Mouse (Mus musculus) kidney, embryonic 15.5 days (tissue): ENCODE measurements around the gene Ccdc9. TPM values are rescaled to one million over a fixed set of nuclear protein-coding genes. Genes with fewer than 3 reads are reported as not detected.

Experiments used
- ATAC-seq: fragments of 200-750 bp; cut with Nextera tagmentation; replicated peaks from 2 replicates; pipeline ENCODE4 v1.8.0; 2017; ENCODE audit warnings: moderate TSS enrichment; ENCODE audit not compliant: low FRiP score
- H3K27ac ChIP-seq: fragments of 300-500 bp; sonication (generic); 2 replicates; pipeline ENCODE4 v1.5.1; 2015; ENCODE audit warnings: mild to moderate bottlenecking, inconsistent platforms
- H3K27me3 ChIP-seq: fragments of 300-500 bp; sonication (generic); 2 replicates; pipeline ENCODE4 v1.6.1; 2015; ENCODE audit warnings: inconsistent platforms
- H3K36me3 ChIP-seq: fragments of 300-500 bp; sonication (generic); 2 replicates; pipeline ENCODE4 v1.6.1; 2015; ENCODE audit warnings: inconsistent platforms
- H3K4me1 ChIP-seq: fragments of 300-500 bp; sonication (generic); 2 replicates; pipeline ENCODE4 v1.6.1; 2015; ENCODE audit warnings: inconsistent platforms
- H3K4me2 ChIP-seq: fragments of 300-500 bp; sonication (generic); 2 replicates; pipeline ENCODE4 v1.6.1; 2015; ENCODE audit warnings: moderate library complexity, mild to moderate bottlenecking, inconsistent platforms
- H3K4me3 ChIP-seq: fragments of 300-500 bp; sonication (generic); replicated peaks from 2 replicates; pipeline ENCODE4 v1.5.1; 2015; ENCODE audit warnings: mild to moderate bottlenecking, inconsistent platforms
- H3K9ac ChIP-seq: fragments of 300-500 bp; sonication (generic); 2 replicates; pipeline ENCODE4 v1.6.1; 2015; ENCODE audit warnings: mild to moderate bottlenecking, inconsistent platforms
- H3K9me3 ChIP-seq: fragments of 300-500 bp; sonication (generic); replicated peaks from 2 replicates; pipeline ENCODE4 v1.6.1; 2016; ENCODE audit warnings: inconsistent platforms
- WGBS: fragments of 180-500 bp; shearing (Covaris S2); methylation state at CpG from one replicate; pipeline ENCODE4 v1.1.7; 2015; ENCODE audit warnings: mixed read lengths; 5-methylcytosine and 5-hydroxymethylcytosine counted together
- polyA plus RNA-seq: library from polyadenylated mRNA; unstranded; fragments of >200 nt; fragmentation: Nextera tagmentation; extraction: Ambion mirVana; gene quantifications from 2 replicates; pipeline ENCODE4 v1.2.1, GENCODE M21; 2015

The Ccdc9 gene
- polyA plus RNA-seq, result 28.9 and 33.0 TPM in 2 replicates

DNA sequence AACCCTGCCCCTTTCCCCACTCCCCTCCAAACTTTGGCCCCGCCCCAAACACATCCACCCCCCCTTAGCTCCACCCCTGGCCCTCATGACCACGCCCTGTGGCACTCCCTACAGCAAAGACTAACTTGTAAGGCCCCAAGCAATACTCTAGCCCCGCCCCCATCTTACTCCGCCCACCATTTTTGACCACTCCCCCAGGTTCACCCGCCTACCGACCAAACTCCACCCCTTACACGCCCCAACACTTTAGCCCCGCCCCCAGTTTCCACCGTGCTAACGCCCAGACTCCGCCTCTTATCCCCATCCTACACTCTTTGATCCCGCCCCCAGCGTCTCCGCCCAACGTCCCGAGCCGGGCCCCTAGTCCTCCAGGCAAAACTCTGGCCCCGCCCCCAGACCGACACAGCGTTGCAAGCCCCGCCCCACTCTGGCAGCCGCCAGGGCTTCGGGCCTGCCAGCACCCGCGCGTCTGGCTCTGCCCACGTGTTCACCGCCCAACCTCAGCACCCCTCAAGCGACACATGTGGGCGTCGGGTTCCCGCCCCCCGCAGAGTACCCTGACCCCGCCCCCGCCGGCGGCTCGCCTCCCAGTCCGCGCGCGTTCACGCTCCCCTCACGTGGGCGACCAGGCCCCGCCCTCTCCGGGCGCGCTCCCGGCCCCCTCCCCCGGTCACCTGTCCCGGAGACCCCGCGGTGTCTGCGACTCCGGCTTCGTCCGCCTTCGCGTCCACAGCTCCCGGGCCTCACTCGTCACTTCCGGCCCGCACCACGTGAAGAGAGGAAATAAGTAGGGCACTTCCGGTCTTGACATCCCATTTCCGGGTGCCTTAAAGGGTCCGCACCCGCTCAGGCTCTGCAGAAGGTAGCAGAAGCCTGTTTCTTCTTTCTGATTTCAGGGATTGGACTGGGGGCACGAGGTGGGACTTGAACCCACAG is at the start of gene Ccdc9:
Gene Ccdc9, minus strand, starts transcription at position 770 of the 936 bp plus-strand sequence.
- Histone ChIP-seq H3K27ac (peak within 1 kb of the TSS; percentile 99), H3K36me3 (peaks cover 33% of the 10 kb centered on the region), H3K9me3 (no peaks in the 10 kb centered on the region), H3K27me3 (no peaks in the 10 kb centered on the region), H3K4me2 (peak within 1 kb of the TSS; percentile 71), H3K4me1 (peaks cover 17% of the 10 kb centered on the region), H3K9ac (peak within 1 kb of the TSS; percentile 81), H3K4me3 (peak within 1 kb of the TSS; percentile 79)
- ATAC-seq, result peak; percentile 90
- 1% methylated on average over 67 of the region's 70 CpGs for WGBS

DNA sequence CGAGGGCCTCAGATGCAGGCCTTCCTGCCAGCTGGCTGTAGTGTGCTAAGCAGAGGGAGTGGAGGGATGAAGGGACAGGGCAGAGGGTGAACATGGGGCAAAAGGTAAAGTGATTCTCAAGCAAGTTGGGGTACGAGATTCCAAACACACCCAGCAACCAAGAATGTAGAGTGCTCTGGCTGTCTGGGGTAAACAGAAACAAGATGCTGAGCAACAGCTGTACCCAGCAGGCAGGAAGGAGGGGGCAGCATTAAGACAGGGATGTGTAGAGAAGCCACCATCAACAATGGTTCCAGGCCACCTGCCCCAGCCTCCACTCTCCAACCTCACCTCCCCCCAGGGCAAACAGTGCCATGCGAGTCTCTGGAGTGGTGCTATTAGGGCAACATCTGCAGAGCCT is 42.6 kb upstream of the Ccdc9 start:
- Histone ChIP-seq H3K27me3 (no peaks in the 10 kb centered on the region), H3K36me3 (peaks cover 90% of the 10 kb centered on the region), H3K9ac (no peak overlapping the region), H3K9me3 (no peaks in the 10 kb centered on the region), H3K4me2 (no peak overlapping the region), H3K4me3 (no peak overlapping the region), H3K4me1 (peaks cover 9% of the 10 kb centered on the region), H3K27ac (no peak overlapping the region)
- no peak for ATAC-seq
- 66% methylated on average over 3 of the region's 3 CpGs for WGBS

DNA sequence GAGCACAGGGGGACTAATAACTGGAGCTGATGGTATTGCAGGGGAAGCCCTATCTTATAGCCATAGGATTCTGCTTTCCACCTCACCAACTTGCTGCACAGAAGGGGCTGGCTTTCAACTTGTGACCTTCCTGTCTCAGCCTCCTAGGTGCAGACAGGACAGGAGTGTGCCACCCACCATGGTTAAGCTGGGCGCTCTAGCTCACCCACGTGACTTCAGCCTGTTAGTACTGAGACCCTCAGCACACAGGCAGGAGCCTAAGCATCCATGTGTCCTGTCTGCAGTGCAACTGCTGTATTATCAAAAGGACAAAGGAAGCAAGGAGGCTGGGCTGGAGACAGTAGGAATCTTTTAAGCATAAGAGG is 40.0 kb upstream of the Ccdc9 start:
- Histone ChIP-seq H3K4me3 (no peak overlapping the region), H3K4me1 (peaks cover 9% of the 10 kb centered on the region), H3K9ac (no peak overlapping the region), H3K36me3 (peaks cover 71% of the 10 kb centered on the region), H3K4me2 (no peak overlapping the region), H3K27me3 (no peaks in the 10 kb centered on the region), H3K9me3 (no peaks in the 10 kb centered on the region), H3K27ac (peak overlapping the region; percentile 84; the same call in 1 of the 2 replicates)
- 91% methylated on average over 2 of the region's 2 CpGs for WGBS
- peak; percentile 27; the same call in 1 of the 2 replicates for ATAC-seq

DNA sequence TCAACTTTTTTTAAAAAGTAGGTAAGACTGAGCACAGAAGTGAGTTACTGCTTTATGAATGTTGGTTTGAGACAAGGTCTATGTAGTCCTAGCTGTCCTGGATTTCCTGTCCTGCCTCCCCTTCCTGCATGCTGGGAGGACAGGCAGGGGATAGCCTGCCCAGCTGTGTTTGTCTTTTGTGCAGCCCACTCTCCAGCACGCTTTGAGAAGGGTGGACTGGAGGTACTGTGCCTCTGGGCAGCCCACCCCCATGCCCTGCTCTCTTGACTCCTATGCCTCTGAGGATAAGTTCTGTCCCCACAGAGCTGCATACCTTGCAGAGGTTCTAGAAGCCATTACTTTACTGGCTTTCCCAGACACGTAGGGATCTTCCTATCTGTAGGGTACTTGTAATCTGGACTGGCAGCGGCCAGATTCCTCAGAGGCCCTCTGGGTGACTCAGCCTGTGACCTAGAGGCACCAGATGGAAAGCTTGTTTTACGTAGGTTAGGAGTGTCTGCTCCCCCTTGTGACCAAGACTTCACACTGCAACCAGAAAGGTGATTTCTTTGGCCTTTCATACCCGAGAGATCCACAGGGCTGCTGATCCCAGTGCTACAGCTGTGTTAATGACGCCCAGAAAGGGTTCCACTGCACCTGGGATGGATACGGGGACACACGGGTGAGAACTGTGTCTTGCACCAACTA is 39.5 kb upstream of the Ccdc9 start:
- ATAC-seq, result peak; percentile 73
- peaks cover 66% of the 10 kb centered on the region for H3K36me3 ChIP-seq
- no peaks in the 10 kb centered on the region for H3K9me3 ChIP-seq
- no peak overlapping the region for H3K4me3 ChIP-seq
- peaks cover 9% of the 10 kb centered on the region for H3K4me1 ChIP-seq
- no peak overlapping the region for H3K4me2 ChIP-seq
- peak overlapping the region; percentile 84 for H3K27ac ChIP-seq
- 24% methylated on average over 8 of the region's 8 CpGs for WGBS
- H3K9ac ChIP-seq, result no peak overlapping the region
- no peaks in the 10 kb centered on the region for H3K27me3 ChIP-seq

DNA sequence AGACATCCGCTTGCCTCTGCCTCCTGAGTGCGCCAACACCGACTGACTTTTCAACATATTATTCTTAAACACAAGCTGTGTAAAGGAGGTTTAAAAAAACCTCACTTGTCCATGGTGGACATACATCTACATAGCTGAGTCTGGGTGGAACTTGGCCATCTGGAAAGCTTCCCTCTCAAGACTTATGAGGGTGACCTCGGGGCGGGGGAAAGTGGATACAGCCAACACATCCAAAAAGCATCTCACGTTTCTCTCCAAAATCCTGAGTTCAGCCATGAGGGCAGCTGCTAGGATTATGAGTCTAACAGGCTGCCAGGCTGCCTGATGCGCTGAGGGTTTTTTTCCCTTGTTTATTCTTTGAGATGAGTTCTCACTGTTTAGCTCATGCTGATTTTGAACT is 38.1 kb upstream of the Ccdc9 start:
- Histone ChIP-seq H3K9me3 (no peaks in the 10 kb centered on the region), H3K27me3 (no peaks in the 10 kb centered on the region), H3K4me3 (no peak overlapping the region), H3K27ac (no peak overlapping the region), H3K4me2 (no peak overlapping the region), H3K36me3 (peaks cover 56% of the 10 kb centered on the region), H3K4me1 (peaks cover 9% of the 10 kb centered on the region), H3K9ac (no peak overlapping the region)
- no peak for ATAC-seq
- WGBS, result 57% methylated on average over 7 of the region's 7 CpGs

DNA sequence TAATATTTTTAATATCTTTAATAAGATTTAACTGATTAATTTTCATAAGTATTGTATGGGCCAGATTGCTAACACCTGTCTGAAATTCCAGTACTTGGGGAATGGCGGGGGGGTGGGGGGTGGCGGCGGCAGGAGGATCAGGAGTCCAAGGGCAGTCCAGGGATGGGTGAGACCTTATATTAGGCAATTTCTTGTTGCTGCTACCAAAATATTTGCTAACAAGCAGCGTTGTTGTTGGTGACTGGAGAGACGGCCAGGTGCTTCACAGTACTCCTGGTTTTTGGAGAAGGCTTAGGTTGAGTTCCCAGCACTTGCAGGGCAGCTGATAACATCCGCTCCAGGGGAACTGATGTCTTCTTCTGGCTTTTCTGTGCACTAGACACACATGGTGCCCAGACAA is 33.9 kb upstream of the Ccdc9 start:
- H3K27ac ChIP-seq, result no peak overlapping the region
- no peak overlapping the region for H3K4me3 ChIP-seq
- ATAC-seq, result no peak
- peaks cover 8% of the 10 kb centered on the region for H3K4me1 ChIP-seq
- H3K36me3 ChIP-seq, result peaks cover 35% of the 10 kb centered on the region
- H3K9ac ChIP-seq, result no peak overlapping the region
- no peaks in the 10 kb centered on the region for H3K9me3 ChIP-seq
- 85% methylated on average over 6 of the region's 6 CpGs for WGBS
- H3K27me3 ChIP-seq, result no peaks in the 10 kb centered on the region
- H3K4me2 ChIP-seq, result no peak overlapping the region

DNA sequence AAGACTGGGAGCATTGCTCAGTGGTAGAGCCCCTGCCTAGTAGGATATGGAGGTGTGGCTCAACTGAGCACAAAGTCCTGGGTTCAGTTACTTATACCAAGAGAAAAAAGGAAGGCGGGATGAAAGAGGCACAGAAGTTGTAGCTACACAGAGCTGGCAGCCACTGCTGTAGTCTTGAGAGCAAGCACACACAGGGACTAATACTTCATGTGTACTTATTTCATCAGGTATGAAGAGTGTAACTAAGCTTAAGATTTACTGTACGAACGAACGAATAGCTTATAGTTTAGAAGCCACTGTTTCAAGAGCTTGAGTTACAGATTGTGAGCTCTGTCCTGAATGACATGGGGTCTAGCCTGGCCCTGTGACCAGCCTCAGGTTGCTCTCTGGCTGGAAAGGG is 32.6 kb upstream of the Ccdc9 start:
- Histone ChIP-seq H3K36me3 (peaks cover 28% of the 10 kb centered on the region), H3K4me3 (no peak overlapping the region), H3K27me3 (no peaks in the 10 kb centered on the region), H3K4me1 (peaks cover 15% of the 10 kb centered on the region), H3K4me2 (no peak overlapping the region), H3K9ac (no peak overlapping the region), H3K9me3 (no peaks in the 10 kb centered on the region), H3K27ac (no peak overlapping the region)
- 88% methylated on average over 4 of the region's 4 CpGs for WGBS
- no peak for ATAC-seq

DNA sequence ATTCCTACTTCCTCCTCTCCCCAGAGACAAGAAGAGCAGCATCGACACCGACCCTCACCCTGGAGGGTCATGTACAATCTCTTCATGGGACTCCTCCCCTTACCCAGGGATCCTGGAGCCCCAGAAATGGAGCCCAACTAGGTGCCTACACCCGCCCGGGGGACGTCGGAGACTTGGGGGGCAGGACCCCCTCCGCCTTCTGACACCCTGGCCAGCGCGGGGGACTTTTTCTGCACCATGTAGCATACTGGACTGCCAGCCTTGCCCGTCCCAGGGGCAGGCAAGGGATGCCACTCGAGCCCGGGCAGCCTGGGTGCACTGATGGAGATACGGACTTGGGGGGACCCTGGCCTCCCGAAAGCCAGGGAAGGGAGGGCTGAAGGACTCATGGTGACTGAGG is 30.5 kb upstream of the Ccdc9 start:
- Histone ChIP-seq H3K9me3 (no peaks in the 10 kb centered on the region), H3K27me3 (no peaks in the 10 kb centered on the region), H3K27ac (no peak overlapping the region), H3K4me1 (peaks cover 34% of the 10 kb centered on the region), H3K4me3 (no peak overlapping the region), H3K36me3 (peaks cover 21% of the 10 kb centered on the region), H3K4me2 (no peak overlapping the region), H3K9ac (no peak overlapping the region)
- ATAC-seq, result no peak
- 89% methylated on average over 14 of the region's 14 CpGs for WGBS

DNA sequence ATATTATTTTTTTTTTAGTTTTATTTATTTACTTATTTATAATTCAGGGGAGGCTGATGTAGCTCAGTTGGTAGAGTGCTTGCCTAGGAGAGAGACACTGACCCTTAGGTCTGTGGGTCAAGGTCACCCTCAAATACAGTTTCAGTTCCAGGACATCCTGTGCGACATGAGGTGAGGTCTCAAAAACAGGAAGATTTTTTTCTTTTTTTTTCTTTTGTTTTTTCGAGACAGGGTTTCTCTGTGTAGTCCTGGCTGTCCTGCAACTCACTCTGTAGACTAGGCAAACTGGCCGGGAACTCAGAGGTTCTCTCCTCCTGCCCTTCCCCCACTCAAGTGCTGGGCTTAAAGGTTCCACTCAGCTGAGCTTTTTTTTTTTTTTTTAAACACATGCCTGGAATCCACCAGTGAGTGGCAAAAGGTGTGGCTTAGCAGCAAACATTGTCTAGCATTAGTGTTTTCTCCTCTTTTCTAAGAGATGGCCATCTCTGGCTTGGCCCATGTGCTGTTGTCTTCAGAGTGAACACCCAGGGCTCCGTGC is 28.7 kb upstream of the Ccdc9 start:
- 35% methylated on average over 4 of the region's 4 CpGs for WGBS
- H3K4me2 ChIP-seq, result no peak overlapping the region
- no peaks in the 10 kb centered on the region for H3K27me3 ChIP-seq
- no peak for ATAC-seq
- no peak overlapping the region for H3K4me3 ChIP-seq
- H3K9ac ChIP-seq, result no peak overlapping the region
- peaks cover 17% of the 10 kb centered on the region for H3K36me3 ChIP-seq
- H3K27ac ChIP-seq, result peak overlapping the region; percentile 52
- peaks cover 52% of the 10 kb centered on the region for H3K4me1 ChIP-seq
- no peaks in the 10 kb centered on the region for H3K9me3 ChIP-seq

DNA sequence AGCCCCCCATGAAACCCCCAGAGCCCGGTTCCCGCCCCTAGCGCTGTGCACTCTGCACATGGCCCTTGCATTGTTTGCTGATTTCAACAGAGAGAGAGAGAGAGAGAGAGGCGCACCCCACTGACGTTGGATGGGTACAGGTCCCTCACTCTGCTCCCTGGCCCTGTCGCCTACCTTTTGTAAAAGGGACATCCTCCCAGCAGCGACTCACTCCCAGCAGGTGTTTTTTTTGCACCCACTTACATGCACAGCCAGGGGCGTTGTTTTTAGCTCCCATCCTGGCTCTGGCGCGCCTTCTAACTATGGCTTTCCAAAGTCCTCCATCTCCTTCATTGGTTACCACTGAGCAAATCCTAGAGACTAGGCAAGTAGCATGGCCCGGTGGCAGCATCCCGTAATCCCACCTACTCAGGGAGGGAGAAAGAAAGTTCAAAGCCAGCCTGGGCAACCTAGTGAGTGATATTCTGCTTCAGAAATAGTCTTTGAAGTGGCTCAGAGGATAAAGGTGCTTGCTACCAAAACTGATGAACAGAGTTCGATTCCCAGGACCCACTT is 27.7 kb upstream of the Ccdc9 start:
- 11% methylated on average over 13 of the region's 13 CpGs for WGBS
- Histone ChIP-seq H3K27ac (peak overlapping the region; percentile 99), H3K4me1 (peaks cover 62% of the 10 kb centered on the region), H3K27me3 (no peaks in the 10 kb centered on the region), H3K9ac (peak overlapping the region; percentile 94), H3K9me3 (no peaks in the 10 kb centered on the region), H3K4me3 (peak overlapping the region; percentile 85), H3K4me2 (peak overlapping the region; percentile 100), H3K36me3 (peaks cover 17% of the 10 kb centered on the region)
- ATAC-seq, result no peak

DNA sequence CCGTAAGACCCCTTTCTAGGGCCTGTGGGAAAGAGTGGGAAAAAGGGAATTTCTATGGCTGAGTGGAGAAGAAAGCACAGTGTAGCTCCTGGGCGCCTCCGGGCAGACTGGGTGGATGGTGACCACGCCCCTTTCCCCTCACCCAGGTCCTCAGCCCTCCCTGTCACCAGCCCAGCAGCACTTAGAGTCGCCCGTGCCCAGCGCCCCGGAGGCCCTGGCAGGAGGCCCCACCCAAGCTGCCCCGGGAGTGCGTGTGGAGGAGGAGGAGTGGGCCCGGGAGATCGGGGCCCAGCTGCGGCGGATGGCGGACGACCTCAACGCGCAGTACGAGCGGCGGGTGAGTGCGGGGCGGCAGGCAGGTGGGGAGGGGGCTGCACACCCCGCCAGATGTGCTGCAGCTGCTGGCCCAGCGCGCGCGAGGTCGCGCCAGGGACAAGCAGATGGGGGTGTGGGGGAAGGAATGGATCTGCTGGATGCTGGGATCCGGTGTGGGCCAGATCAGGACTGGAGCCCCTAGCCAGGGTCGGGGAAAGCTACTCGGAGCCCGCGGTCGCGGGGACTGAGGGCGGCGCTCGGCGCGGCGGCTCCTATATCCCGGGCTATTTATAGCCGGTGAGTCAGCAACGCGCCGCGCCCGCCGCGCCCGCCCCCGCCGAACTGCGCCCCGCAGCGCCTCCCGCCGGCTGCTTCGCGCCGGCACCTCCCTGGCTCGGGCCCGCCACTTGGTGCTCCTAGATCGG is 27.1 kb upstream of the Ccdc9 start:
- ATAC-seq, result peak; percentile 73
- Histone ChIP-seq H3K9me3 (no peaks in the 10 kb centered on the region), H3K27ac (peak overlapping the region; percentile 99), H3K9ac (peak overlapping the region; percentile 94), H3K4me3 (peak overlapping the region; percentile 85), H3K4me2 (peak overlapping the region; percentile 100), H3K4me1 (peaks cover 68% of the 10 kb centered on the region), H3K36me3 (peaks cover 16% of the 10 kb centered on the region), H3K27me3 (no peaks in the 10 kb centered on the region)
- under 1% methylated on average over 65 of the region's 66 CpGs for WGBS
